Mouse (Mus musculus): ENCODE results near the gene Gm10638.

Gene Gm10638

DNA sequence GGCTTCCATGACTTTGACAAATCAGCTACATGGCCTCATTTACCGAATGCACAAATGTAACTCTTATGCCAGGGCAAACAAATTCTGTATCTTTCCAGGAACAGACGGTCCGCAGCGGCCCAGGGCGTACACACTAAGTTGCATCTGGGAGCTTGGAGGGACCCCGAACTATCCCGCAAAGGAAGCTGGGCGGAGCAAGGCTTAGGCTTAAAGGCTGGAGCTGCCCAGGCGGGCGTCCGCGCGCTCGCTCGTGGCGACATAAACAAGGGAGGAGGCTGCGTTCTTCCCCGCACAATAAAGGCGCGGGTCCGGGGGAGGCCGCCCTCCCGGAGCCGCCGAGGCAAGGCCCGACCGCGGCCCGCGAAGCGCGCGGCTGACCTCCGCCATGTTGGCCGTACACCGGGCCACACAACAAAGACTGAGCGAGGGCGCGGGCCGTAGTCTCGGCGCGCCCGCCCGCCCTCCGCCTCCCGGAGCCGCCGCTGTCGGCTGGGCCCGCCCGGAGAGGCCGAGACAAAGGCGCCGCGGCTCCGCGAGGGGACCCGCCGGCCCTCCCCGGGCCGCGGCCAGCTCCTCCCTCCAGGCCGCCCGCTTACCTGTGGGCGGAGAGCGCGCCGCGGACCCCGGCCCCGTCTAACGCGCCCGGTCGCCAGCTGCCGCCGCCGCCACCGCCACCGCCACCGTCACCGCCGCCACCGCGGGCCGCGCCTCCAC lies at the start of gene Gm10638, which contains the start of gene Siah1a:
TSS of gene Gm10638 (plus strand) at position 479 of the 714 bp plus-strand sequence.
TSS of gene Siah1a (minus strand) at position 714 of the 714 bp plus-strand sequence.
- no peak for DNase-seq (ENCODE audit: low spot score)

DNA sequence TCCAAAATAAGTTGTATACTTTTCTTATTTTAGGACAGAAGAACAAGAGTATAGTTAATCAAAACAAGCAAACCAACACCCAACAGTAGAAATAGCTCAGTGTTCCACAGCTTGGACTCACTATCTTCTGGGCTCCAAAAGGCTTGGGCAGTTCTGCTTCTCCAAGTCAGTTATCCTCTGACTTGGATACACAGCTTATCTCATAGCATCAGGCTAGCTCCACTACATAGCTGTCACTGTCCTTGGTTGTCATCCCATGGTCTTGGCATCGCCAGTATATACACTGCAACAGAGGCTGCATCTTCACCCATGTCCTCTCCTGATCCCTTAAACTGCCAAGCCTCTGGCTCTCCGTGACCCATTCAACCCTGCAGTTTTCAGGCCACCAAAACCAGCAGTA lies 49.8 kb upstream of the Gm10638 start:
- DNase-seq (ENCODE audit: low spot score): no peak

DNA sequence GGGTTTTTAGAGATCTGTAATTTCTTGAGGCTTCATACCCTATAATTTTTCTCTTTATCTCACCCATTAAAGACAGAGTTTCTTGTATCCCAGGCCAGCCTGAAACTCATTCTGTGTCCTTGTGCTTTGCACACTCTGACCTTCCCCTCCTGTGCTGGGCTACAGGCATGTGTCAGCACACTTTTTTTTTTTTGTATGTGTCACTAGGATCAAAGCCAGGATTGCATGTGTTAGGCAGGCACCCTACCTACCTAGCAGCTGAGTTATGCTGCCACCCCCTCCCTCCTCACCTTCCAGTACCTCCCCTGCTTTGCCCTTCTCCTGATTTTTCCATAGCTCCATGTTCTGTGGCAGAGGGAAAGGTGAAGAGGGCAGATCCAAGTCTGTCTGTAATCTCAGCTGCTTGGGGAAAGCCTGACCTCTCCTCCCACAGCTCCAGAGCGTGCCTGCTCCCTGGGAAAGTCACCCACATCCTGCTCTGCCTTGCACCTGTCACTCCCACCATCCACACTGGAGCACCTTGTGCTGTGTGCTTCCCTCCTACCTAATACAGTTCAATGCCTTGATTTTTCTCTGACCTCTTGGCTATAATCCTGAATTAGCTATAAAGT lies 46.6 kb upstream of the Gm10638 start:
- DNase-seq (ENCODE audit: low spot score): no peak

DNA sequence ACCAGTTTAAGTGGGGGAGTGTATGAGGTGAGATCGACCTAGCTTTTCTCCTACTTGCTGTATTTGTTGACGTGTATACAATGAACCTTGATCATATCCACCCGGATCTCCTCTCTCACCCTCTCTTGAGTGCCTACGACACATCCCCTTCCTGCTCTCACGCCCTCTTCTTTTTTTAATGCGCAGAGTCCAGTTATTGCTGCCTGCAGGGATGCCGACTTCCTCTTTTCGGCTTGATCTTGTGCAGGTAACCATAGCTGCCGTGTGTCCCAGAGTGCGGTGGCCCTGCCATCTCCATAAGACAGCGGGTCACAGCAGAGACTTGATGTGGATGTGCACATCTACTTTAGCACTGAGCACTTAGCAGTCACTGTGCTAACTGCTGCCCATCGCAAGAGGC lies 46.0 kb upstream of the Gm10638 start:
- DNase-seq (ENCODE audit: low spot score): no peak

DNA sequence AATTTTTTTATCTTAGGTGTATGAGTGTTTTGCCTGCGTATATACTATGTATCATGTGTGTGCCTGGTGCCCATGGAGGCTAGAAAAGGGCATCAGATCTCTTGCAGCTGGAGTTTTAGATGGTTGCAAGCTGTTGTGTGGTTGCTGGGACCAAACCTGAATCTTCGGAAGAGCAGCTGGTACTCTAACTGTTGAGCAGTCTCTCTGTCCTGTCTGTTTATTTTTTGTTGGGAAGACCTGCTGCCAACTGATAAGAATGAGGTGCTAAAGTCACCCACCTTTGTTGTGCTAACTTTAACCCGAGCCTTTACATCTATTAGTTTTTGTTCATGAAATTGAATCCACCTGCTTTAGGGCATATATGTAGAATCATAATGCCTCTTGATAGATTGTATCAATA lies 43.0 kb upstream of the Gm10638 start:
- DNase-seq (ENCODE audit: low spot score): no peak

DNA sequence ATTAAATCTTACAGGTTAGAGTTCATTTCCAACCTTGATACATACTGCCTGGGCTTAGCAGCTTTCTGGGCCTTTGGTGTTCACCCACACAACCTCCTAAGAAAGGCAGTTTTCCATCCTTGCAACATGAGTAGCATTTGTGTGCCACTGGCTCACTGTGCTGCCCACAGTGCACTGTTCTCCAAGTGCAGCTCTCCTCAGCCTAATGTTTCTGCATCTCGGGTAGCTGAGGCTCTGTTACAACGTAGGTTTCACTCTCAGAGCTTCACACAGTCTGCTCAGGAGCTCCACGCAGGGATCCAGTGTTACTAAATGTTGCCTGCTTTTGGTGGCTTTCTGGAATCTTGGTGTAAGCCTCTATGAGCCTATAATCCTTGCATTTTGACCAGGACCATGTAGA lies 40.2 kb upstream of the Gm10638 start:
- no peak for DNase-seq (ENCODE audit: low spot score)

DNA sequence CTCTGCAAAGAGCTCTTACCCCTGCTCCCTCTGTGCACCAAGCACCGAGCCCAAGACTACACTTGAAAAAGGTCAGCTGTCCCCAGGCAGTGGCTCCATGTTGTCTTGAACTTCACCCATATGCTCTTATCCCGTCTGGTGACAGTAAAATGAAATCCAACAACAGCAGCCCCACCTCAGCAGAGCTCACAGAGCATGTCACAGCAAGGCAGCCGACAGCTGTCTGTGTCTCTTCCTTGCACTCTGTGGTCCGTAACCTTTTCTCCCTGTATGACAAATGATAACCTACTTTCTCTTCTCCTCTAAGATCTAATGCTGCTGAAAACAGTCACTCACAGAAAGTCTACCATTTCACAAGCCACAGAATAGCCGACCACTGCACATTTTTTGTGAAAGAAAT lies 38.7 kb upstream of the Gm10638 start:
- no peak for DNase-seq (ENCODE audit: low spot score)

DNA sequence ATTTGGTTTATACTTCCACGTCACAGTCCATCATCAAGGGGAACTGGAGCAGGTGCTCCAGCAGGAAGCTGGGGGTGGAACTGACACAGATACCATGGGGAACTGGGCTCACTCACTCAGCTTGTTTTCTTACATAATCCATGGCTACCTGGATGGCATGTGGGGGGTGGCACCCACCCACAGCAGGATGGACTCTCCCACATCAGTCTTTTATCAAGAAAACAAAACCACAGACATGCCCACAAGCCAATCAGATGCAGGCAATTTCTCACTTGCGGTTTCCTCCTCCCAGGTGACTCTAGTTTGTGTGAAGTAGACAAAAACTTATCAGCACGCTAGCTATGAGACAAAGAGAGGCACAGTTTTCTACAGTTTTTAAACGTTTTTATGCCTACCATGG lies 37.6 kb upstream of the Gm10638 start:
- no peak for DNase-seq (ENCODE audit: low spot score)

DNA sequence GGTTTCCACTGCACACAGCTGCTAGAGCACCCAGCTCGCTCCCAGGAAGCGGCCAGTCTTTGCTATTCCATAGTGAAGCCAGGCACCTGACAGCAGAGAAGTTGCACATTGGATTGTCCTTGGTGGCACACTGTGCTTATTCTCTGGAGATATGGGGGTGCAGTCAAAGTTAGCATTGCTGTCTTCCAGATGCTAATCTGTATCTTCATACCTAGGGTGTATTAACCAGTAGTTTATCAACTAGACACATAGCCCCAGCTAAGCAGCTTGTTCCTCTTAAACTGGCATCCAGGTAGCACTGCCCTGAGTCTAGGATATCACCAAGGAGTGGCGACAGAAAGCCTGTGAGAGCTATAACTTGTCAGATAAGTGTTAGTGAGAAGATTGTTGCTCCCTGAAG lies 32.9 kb upstream of the Gm10638 start:
- DNase-seq (ENCODE audit: low spot score): no peak

DNA sequence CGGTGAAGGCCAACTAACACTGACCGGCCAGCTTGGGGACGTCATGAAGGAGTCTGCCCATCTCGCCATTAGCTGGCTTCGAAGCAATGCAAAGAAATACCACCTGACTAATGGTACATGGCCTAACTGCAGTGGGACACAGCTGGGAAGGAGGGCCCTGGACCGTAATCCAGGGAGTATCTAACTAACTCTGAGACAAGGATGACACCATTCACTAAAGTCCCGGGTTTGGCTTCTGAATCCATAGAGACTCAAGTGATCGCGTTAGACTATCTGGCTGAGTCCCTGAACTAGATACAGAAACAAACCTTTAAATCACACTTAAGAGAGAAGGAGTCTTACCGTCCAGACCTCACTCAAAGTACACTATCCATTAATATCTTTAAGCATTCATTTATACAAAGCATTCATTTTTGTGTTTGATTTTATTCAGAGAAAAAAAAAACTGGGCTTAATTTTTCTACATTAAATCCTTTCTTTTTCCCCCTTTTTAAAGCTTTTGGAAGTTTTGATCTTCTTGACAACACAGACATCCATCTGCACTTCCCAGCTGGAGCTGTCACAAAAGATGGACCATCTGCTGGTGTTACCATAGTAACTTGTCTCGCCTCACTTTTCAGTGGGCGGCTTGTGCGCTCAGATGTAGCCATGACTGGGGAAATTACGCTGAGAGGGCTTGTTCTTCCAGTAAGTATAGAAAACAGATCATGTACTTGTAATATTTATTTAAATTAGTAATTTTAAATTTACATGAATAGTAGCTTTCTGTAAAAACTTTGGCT lies 31.9 kb upstream of the Gm10638 start:
- DNase-seq (ENCODE audit: low spot score): no peak

DNA sequence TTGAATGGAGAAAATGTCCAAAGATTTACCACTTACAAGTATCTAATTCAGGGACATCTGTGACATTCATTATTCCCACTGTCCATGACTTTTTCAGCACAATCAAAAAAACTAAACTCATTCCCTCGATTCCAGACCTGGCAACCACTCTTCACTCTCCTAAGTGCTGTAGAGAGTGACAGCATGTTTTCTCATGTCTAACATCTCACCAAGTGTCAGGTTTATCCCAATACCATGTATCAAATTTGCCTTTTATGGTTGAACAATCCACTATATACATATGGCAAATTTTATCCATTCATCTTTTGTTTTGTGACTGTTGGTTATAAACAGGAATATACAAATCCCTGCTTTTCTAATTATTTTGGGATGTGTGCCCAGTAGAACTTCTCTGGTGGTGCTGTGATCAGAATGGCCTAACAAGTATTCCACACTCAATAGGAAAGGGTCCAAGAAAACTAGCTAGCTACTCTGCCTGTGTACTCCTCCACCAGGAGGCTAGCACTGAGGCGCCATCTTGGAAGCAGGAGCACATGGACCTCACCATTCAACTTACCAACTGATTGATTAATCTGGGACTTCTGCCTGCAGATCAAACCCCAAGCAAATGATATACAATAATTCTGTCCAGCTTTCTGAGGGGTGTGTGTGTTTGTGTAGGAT lies 27.0 kb upstream of the Gm10638 start:
- DNase-seq (ENCODE audit: low spot score): no peak

DNA sequence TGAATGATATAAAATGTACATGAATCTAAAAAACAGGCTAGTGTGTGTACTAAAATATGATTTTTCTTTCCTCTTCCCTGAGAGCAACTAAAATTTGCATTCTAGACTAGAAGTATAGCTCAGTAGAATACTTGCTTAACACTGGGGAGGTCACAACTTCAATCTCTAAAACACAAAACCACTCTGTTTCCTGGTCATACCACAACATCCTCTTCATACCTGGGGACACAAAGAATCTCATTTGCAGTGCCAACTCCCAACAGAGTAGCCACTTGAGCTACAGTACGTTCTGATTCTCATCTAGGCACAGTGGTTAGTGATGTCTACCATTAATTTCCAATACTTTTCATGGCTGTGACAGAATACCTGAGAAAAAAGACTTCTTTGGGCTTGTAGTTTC lies 26.1 kb upstream of the Gm10638 start:
- no peak for DNase-seq (ENCODE audit: low spot score)

DNA sequence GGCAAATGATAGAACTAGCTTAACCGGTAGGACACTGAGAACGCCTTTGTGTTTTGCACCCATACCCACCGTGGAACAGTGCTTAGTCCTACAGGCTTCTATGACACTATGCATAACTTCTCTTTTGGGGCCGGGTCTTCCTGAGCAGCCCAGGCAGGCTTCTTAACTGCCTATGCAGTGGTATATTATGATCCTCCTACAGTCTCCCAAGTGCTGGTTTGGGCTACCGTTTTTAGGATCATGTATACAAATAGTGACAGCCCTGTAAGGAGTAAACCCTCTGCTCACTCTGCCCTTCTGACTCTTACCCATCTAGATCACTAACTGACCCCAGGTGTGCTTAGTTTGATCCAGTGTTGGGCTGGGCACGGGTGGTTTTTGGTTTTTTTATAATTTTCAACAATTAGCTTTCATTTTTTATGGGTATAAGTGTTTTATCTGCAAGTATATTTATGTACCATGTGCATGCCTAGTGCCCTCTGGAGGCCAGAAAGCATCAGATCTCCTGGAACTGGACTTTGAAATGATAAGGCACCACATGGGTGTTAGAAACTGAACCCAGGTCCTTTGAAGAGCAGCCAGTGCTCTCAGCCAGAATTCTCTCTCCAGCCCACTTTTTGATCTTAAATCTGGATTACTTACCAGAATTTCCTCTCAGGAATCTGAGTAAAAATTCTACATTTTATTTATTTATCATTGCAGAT lies 24.6 kb upstream of the Gm10638 start:
- no peak for DNase-seq (ENCODE audit: low spot score)

DNA sequence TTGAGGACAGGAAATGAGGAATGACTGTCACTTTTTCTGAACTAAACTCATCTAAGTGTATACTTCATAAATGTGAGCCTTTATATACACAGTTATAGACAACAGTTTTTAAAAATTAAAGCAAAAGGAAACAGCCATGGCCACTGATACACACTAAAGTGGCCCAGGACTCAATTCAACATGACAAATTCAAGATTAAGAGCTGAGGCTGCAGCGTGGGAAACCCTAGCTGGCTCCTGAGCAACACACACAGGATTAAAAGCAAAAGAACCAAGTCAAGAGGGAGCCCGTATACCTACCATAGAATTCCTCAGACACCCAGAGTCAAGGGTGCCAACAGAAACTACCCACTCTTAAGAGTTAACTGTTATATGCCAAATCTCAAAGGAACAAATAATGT lies 24.0 kb upstream of the Gm10638 start:
- DNase-seq (ENCODE audit: low spot score): no peak

DNA sequence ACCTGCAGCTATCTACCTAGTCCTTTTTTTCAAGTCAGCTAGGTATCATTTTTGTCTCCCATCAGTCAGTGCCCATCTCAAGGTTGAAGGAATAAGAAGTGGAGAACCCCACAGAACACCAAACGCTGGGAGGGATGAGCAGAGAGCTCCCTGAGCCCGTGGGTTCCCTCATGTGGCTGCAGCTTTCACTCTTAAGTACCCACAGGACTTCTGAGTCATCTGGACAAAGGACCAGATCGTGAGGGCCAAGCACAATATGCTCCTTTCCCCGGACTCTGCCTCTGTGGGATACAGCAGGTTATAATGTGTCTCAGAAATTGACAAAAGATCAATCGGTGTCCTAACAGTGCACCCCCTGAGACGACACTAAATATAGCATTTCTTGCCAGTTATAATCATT lies 18.5 kb upstream of the Gm10638 start:
- no peak for DNase-seq (ENCODE audit: low spot score)

DNA sequence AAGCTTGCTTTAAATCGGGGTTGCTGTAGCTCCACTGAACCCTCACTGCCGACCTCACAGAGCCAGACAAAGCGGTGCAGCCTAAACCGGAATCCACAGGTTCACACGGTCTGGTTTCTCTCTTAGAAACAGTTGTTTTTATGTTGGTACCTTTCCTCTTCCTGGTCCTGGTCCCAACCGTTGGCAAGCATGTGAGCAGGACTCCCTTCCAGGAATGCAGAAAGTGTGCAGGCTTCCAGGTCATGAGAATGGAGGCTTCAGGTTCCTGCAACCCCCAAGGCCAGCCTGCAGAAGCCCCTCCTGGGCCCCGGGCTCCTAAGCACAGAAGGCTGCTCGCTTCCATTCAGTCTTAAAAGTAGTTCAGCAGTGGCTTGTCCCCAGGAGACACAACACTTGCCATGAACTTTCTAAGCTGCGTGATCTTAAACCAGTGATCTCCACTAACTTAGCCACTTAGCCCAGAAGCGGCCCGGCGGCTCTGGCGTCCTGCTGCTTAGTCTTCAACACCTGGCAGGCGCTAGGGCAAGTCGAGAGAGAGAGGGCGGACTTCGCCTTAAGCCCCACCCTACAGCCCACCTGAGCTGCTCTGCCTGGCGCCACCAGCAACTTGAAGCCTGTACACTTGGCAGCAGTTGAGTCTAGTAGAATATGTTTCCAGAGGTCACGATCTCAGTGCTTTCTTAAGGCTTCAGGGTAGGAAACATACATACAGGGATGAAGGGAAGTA lies 17.1 kb upstream of the Gm10638 start:
- no peak for DNase-seq (ENCODE audit: low spot score)

DNA sequence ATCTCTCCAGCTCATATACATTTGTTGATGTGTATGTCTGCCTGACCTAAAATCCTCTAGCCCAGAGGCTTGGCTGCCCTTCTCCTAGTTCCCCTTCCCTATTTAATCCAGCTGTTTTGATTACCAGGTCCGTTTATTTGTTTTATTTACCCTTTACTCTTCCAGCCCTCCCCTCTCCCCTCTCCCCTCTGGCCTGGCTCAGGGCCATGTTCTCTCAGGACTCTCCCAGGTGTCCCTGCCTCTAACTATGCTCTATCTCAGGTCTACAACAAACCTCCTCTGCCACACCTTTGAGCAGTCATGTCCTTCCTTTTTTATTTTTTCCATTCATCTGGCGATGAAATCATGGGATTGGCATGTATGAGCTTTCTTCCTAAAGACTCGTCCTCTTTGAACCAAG lies 15.2 kb upstream of the Gm10638 start:
- no peak for DNase-seq (ENCODE audit: low spot score)

DNA sequence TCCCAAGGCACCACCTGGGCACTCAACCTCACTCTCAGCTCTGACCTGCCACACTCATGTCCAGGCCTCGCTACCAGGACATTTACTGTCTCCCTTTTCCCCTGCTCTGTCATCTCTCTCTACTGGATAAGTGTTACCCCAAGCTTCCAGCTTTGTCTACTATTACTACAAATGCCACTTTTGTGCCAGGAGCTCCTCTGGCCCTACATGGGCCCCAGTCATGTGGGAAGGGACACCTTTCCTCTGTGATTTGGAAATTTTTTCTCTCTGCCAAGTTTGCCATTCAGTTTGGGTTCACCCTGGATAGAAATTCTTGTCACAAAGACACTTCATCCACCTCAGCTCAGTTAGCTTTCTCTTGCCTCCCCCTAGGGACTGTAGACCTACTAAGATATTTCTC lies 14.6 kb upstream of the Gm10638 start:
- no peak for DNase-seq (ENCODE audit: low spot score)

DNA sequence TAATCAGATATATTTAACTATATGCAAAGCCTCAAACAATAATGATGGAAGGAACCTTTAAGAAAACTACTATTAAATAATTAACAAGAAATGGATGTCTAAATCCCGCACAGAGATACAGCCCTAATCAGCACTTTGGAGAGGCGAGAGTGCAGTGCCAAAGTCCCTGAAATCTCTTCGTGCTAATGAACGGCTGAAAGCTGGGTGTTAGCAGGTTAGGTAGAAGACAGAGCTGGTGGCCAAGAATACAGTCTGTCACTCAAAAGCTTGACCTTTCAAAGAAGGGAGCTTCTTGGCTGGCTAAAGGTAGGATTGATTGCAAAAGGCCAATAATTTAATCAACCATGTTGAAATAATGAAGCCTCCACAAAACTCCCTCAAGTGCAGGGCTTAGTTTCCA lies 11.3 kb upstream of the Gm10638 start:
- DNase-seq (ENCODE audit: low spot score): no peak

DNA sequence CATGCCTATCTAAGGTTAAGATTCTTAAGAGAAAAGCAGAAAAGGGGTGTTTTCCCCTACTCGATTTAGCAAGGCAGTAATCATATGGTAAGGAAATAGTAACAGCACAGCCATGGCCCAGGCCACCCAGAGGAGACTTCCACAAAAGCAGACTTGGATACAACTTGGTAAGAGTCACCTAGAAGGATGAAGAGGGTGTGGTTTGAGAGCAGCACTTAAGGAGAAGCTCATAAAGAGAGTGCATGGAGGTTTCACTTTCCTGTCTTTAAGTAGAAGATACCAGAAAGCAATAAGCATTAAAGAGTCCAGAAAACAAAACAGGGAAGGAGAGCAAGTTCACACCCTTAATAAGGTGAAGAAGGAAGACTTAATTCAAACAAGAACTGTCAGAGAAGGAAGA lies 10.5 kb upstream of the Gm10638 start:
- no peak for DNase-seq (ENCODE audit: low spot score)

DNA sequence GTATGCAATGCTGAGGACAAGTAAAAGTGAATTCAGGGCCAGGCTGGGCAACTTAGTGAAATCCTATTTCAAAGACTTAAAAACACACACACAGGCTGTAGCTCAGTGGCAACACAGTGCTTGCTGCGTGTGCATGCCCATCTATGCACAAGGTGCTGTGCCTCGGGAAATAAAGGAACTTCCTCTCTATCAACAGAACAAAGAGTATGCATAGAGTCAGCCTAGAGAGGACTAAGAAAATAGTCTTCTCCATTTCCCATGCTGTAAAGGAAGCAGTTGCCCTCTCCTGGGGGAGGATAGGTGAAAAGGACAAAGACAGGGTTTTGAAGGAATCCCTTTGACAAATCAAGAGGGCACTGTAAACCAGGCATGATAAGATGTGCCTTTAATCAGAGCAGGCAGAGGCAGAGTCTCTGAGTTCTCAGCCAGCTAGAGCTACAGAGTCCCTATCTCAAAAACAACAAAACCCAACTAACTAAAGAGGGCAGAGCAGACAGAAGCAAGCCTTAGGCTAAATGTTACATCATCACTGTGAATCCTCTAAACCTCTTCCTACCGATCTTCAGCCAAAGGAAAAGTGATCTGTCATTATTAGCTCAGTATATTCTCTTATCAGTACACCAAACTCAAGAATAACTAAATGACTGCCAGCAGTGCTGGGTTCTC lies 9.9 kb upstream of the Gm10638 start:
- DNase-seq (ENCODE audit: low spot score): no peak

All from urinary bladder, postnatal 10 days (tissue).